ENCODE assay signal across 25 mouse cellular contexts in genomic region chr9:56272247-56272598, GRCm38 (mm10).
DNase-seq lines count a peak whose midpoint lies in the region; ATAC-seq and TF ChIP-seq lines count a peak whose summit lies in the region.
"Had no signal": no experiment of that assay in that cellular context is flagged by ENCODE, and none has a peak within 500 bp of the region (broad histone marks: within the 10 kb centered on the region; RNA-seq: fewer than 3 reads in every experiment).

No protein-coding gene starts in this region.

- no peak for TF ChIP-seq POLR2A in cerebellum, adult 2 months (IDR thresholded peaks at IDR 0.05; ENCODE audit: borderline replicate concordance, insufficient read depth, low read length)

- H3K36me3 ChIP-seq in midbrain, embryonic 13.5 days, result no peaks in the 10 kb centered on the region
- no peaks in the 10 kb centered on the region for H3K36me3 ChIP-seq in midbrain, embryonic 16.5 days (ENCODE audit: control insufficient read depth, insufficient read depth, low read length)
- no peaks in the 10 kb centered on the region for H3K36me3 ChIP-seq in intestine, embryonic 15.5 days
- H3K36me3 ChIP-seq in neural tube, embryonic 14.5 days (ENCODE audit: control insufficient read depth, insufficient read depth, low read length), result no peaks in the 10 kb centered on the region
- H3K36me3 ChIP-seq: embryonic facial prominence, embryonic 13.5 days; limb, embryonic 12.5 days; liver, embryonic 15.5 days had no signal

- no peak overlapping the region for H3K9ac ChIP-seq in midbrain, embryonic 13.5 days (replicated peaks)
- no peak overlapping the region for H3K9ac ChIP-seq in midbrain, embryonic 16.5 days (ENCODE audit: low read depth, low read length)
- H3K9ac ChIP-seq in intestine, embryonic 15.5 days, result no peak overlapping the region
- H3K9ac ChIP-seq in neural tube, embryonic 14.5 days (replicated peaks; ENCODE audit: low read depth, low read length), result no peak overlapping the region
- H3K9ac ChIP-seq: embryonic facial prominence, embryonic 13.5 days; heart, embryonic 12.5 days; limb, embryonic 12.5 days; liver, embryonic 15.5 days; lung, embryonic 14.5 days had no signal

- WGBS in midbrain, embryonic 13.5 days, result 91% methylated on average over 2 of the region's 2 CpGs
- WGBS in midbrain, embryonic 16.5 days, result 90% methylated on average over 2 of the region's 2 CpGs
- 47% methylated on average over 2 of the region's 2 CpGs for WGBS in intestine, embryonic 15.5 days
- 74% methylated on average over 2 of the region's 2 CpGs for WGBS in neural tube, embryonic 14.5 days
- WGBS in cerebellum, adult 2 months, result 96% methylated on average over 2 of the region's 2 CpGs

- no peak overlapping the region for H3K4me3 ChIP-seq in midbrain, embryonic 13.5 days (replicated peaks)
- H3K4me3 ChIP-seq in midbrain, embryonic 16.5 days (ENCODE audit: low read depth, low read length), result no peak overlapping the region
- no peak overlapping the region for H3K4me3 ChIP-seq in intestine, embryonic 15.5 days (replicated peaks)
- H3K4me3 ChIP-seq in neural tube, embryonic 14.5 days (ENCODE audit: low read depth, low read length), result no peak overlapping the region
- H3K4me3 ChIP-seq in cerebellum, adult 2 months (replicated peaks; ENCODE audit: insufficient read depth, low read depth, low read length), result no peak overlapping the region
- H3K4me3 ChIP-seq: embryonic facial prominence, embryonic 13.5 days; gastrocnemius, adult 2 months; heart, adult 2 months; heart, embryonic 12.5 days; limb, embryonic 12.5 days; liver, embryonic 15.5 days had no signal

- no peaks in the 10 kb centered on the region for H3K9me3 ChIP-seq in midbrain, embryonic 13.5 days
- peaks cover 3% of the 10 kb centered on the region; the same call in 1 of the 2 replicates for H3K9me3 ChIP-seq in midbrain, embryonic 16.5 days (replicated peaks; ENCODE audit: control insufficient read depth, low read length, poor library complexity, severe bottlenecking)
- no peaks in the 10 kb centered on the region for H3K9me3 ChIP-seq in intestine, embryonic 15.5 days
- H3K9me3 ChIP-seq in neural tube, embryonic 14.5 days (ENCODE audit: control insufficient read depth, low read length), result no peaks in the 10 kb centered on the region
- H3K9me3 ChIP-seq: embryonic facial prominence, embryonic 13.5 days; heart, embryonic 12.5 days; liver, embryonic 15.5 days had no signal

- no peak for ATAC-seq in midbrain, embryonic 13.5 days
- ATAC-seq in midbrain, embryonic 16.5 days, result no peak
- ATAC-seq in intestine, embryonic 15.5 days, result peak; percentile 95
- ATAC-seq in neural tube, embryonic 14.5 days (ENCODE audit: low read depth), result no peak
- ATAC-seq: Patski had no signal

- H3K4me2 ChIP-seq in midbrain, embryonic 13.5 days (replicated peaks), result no peak overlapping the region
- no peak overlapping the region for H3K4me2 ChIP-seq in midbrain, embryonic 16.5 days (ENCODE audit: low read length)
- peak overlapping the region; percentile 25; the same call in 1 of the 2 replicates for H3K4me2 ChIP-seq in intestine, embryonic 15.5 days (replicated peaks)
- H3K4me2 ChIP-seq in neural tube, embryonic 14.5 days (ENCODE audit: low read depth, low read length), result no peak overlapping the region
- H3K4me2 ChIP-seq: embryonic facial prominence, embryonic 13.5 days; heart, embryonic 12.5 days; limb, embryonic 12.5 days; liver, embryonic 15.5 days; lung, embryonic 14.5 days; midbrain, embryonic 11.5 days had no signal

- no peak for TF ChIP-seq CTCF in cerebellum, adult 2 months (IDR thresholded peaks at IDR 0.05; ENCODE audit: borderline replicate concordance, insufficient read depth, low read depth, low read length)

- H3K4me1 ChIP-seq in midbrain, embryonic 13.5 days (replicated peaks), result peaks cover 6% of the 10 kb centered on the region; the same call in 1 of the 2 replicates
- peaks cover 5% of the 10 kb centered on the region; the same call in 1 of the 2 replicates for H3K4me1 ChIP-seq in midbrain, embryonic 16.5 days (ENCODE audit: control insufficient read depth, insufficient read depth, low read length)
- no peaks in the 10 kb centered on the region for H3K4me1 ChIP-seq in intestine, embryonic 15.5 days (replicated peaks)
- H3K4me1 ChIP-seq in neural tube, embryonic 14.5 days (ENCODE audit: control insufficient read depth, insufficient read depth, low read length), result no peaks in the 10 kb centered on the region
- H3K4me1 ChIP-seq in cerebellum, adult 2 months (ENCODE audit: control insufficient read depth, insufficient read depth, low read length), result peaks cover 18% of the 10 kb centered on the region
- H3K4me1 ChIP-seq: embryonic facial prominence, embryonic 13.5 days; liver, embryonic 15.5 days had no signal

- H3K27ac ChIP-seq in midbrain, embryonic 13.5 days, result peak overlapping the region; percentile 51; the same call in 1 of the 2 replicates
- H3K27ac ChIP-seq in midbrain, embryonic 16.5 days (ENCODE audit: low read length), result no peak overlapping the region
- H3K27ac ChIP-seq in intestine, embryonic 15.5 days, result 0 out of 2 replicates have a peak overlapping the region, but pooled peaks have one; percentile 18
- peak overlapping the region; percentile 66; the same call in 1 of the 2 replicates for H3K27ac ChIP-seq in neural tube, embryonic 14.5 days (ENCODE audit: low read depth, low read length)
- no peak overlapping the region for H3K27ac ChIP-seq in cerebellum, adult 2 months (ENCODE audit: insufficient read depth, low read length)
- H3K27ac ChIP-seq: embryonic facial prominence, embryonic 13.5 days; gastrocnemius, adult 2 months; heart, adult 2 months; limb, embryonic 12.5 days; liver, embryonic 15.5 days had no signal

- DNase-seq in cerebellum, adult 2 months, result no peak
- DNase-seq in urinary bladder, adult 2 months (ENCODE audit: low spot score), result no peak
- DNase-seq: adrenal gland, postnatal 10 days; cerebellum, adult 11 months; cerebellum, adult 9-11 months; gastrocnemius, adult 2 months; heart, adult 2 months; heart, postnatal 4 days; kidney, postnatal 14 days; lung, embryonic 14.5 days; lung, postnatal 14 days; right cerebral cortex, adult 18-20 months; thymus, adult 2 months; thymus, postnatal 36 days had no signal

- no peaks in the 10 kb centered on the region for H3K27me3 ChIP-seq in midbrain, embryonic 13.5 days
- no peaks in the 10 kb centered on the region for H3K27me3 ChIP-seq in midbrain, embryonic 16.5 days (ENCODE audit: control insufficient read depth, insufficient read depth, low read depth, low read length)
- no peaks in the 10 kb centered on the region for H3K27me3 ChIP-seq in intestine, embryonic 15.5 days (replicated peaks)
- no peaks in the 10 kb centered on the region for H3K27me3 ChIP-seq in neural tube, embryonic 14.5 days (ENCODE audit: control insufficient read depth, insufficient read depth, low read length)
- H3K27me3 ChIP-seq in cerebellum, adult 2 months (ENCODE audit: control insufficient read depth, insufficient read depth, low read length), result no peaks in the 10 kb centered on the region
- H3K27me3 ChIP-seq: CH12.LX; embryonic facial prominence, embryonic 13.5 days; heart, embryonic 12.5 days; limb, embryonic 12.5 days; liver, embryonic 15.5 days; Patski had no signal

Comparison
In these comparisons a context has a peak if more than half of its experiments do, and no peak if none do; other contexts are left out.
1. H3K27ac ChIP-seq: peak in midbrain, embryonic 13.5 days (single experiment), intestine, embryonic 15.5 days (single experiment) and neural tube, embryonic 14.5 days (single experiment); none in midbrain, embryonic 16.5 days (single experiment) and cerebellum, adult 2 months (single experiment).